Mouse (Mus musculus): Measurements from ENCODE around the gene Wdhd1. TPM values are rescaled to one million over a fixed set of nuclear protein-coding genes. Genes with fewer than 3 reads are reported as not detected.

Wdhd1 gene
- polyA plus RNA-seq, 1 experiment from 2014 or later = 36.5 TPM

GRCm38 (mm10) chr14:47298819-47299261, 22.2 kb upstream of the Wdhd1 start:
- peak overlapping the region; percentile 97 for H3K27ac ChIP-seq
- under 1% methylated on average over 15 of the region's 15 CpGs for WGBS
- no peak for ATAC-seq (ENCODE audit: insufficient number of reproducible peaks, insufficient read depth, low FRiP score, low TSS enrichment, low read depth)

GRCm38 (mm10) chr14:47298408-47298792, 21.7 kb upstream of the Wdhd1 start:
- 1% methylated on average over 34 of the region's 38 CpGs for WGBS
- ATAC-seq (ENCODE audit: insufficient number of reproducible peaks, insufficient read depth, low FRiP score, low TSS enrichment, low read depth) = peak; percentile 76; the same call in 1 of the 2 replicates
- Histone ChIP-seq H3K4me2 (peak overlapping the region; percentile 74), H3K4me3 (peak overlapping the region; percentile 93), H3K27me3 (no peaks in the 10 kb centered on the region), H3K9me3 (no peaks in the 10 kb centered on the region), H3K4me1 (peaks cover 21% of the 10 kb centered on the region), H3K36me3 (peaks cover 9% of the 10 kb centered on the region; the same call in 1 of the 2 replicates), H3K9ac (peak overlapping the region; percentile 99), H3K27ac (peak overlapping the region; percentile 97)

More at GRCm38 (mm10) chr14:47298819-47299261, 22.2 kb upstream of the Wdhd1 start:
- peaks cover 21% of the 10 kb centered on the region for H3K4me1 ChIP-seq
- peak overlapping the region; percentile 99 for H3K9ac ChIP-seq
- no peaks in the 10 kb centered on the region for H3K9me3 ChIP-seq
- H3K4me3 ChIP-seq = peak overlapping the region; percentile 93
- no peaks in the 10 kb centered on the region for H3K27me3 ChIP-seq
- H3K36me3 ChIP-seq = peaks cover 9% of the 10 kb centered on the region; the same call in 1 of the 2 replicates
- H3K4me2 ChIP-seq = peak overlapping the region; percentile 74

DNA sequence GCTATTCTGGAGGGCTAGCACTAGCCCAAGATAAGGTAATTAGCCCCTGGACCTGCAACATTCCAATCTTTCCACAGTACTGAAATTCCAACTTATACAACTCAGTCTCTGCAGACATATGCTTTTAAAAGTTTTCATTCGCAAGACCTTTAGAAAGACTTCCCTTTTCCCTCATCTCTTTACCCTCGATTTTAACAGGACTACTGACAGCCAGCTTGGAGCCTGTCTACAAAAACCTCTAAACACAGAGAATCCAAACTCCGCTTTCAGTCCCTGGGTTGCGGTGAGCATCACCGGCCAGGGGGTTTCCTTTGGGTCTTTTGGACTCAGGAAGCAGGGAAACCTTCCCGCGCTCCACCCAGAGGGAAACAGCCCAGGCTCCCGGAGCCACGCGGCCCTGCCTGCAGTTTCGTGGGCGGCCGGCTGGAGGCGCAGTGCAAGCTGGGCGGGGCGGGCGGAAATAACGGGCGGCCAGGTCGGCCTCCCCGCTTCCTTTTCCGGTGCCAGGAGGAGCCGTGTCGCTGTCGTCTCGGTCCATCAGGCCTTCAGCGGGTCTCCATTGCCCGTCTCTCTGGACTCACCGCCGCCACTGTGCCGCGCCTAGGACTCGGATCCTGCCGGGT, 21.2 kb upstream of the Wdhd1 start, which contains the start of gene Mapk1ip1l:
Gene Mapk1ip1l (plus strand): TSS at position 482 of the 623 bp plus-strand sequence.
- WGBS = under 1% methylated on average over 34 of the region's 34 CpGs
- ATAC-seq (ENCODE audit: insufficient number of reproducible peaks, insufficient read depth, low FRiP score, low TSS enrichment, low read depth) = peak; percentile 84
- H3K9ac ChIP-seq = peak within 1 kb of the TSS; percentile 99

GRCm38 (mm10) chr14:47296232-47296631, 19.6 kb upstream of the Wdhd1 start:
- H3K9me3 ChIP-seq = no peaks in the 10 kb centered on the region
- no peak overlapping the region for H3K4me2 ChIP-seq
- no peak for ATAC-seq (ENCODE audit: insufficient number of reproducible peaks, insufficient read depth, low FRiP score, low TSS enrichment, low read depth)
- no peaks in the 10 kb centered on the region for H3K27me3 ChIP-seq
- H3K27ac ChIP-seq = no peak overlapping the region
- H3K4me1 ChIP-seq = peaks cover 21% of the 10 kb centered on the region
- no peak overlapping the region for H3K4me3 ChIP-seq
- H3K36me3 ChIP-seq = peaks cover 3% of the 10 kb centered on the region; the same call in 1 of the 2 replicates
- no peak overlapping the region for H3K9ac ChIP-seq
- WGBS = 70% methylated on average over 2 of the region's 2 CpGs

More for the DNA sequence above, 21.2 kb upstream of the Wdhd1 start, which contains the start of gene Mapk1ip1l:
- peak within 1 kb of the TSS; percentile 93 for H3K4me3 ChIP-seq
- no peaks in the 10 kb centered on the region for H3K9me3 ChIP-seq
- no peaks in the 10 kb centered on the region for H3K27me3 ChIP-seq
- peak within 1 kb of the TSS; percentile 74 for H3K4me2 ChIP-seq
- peaks cover 9% of the 10 kb centered on the region; the same call in 1 of the 2 replicates for H3K36me3 ChIP-seq
- H3K4me1 ChIP-seq = peaks cover 21% of the 10 kb centered on the region
- H3K27ac ChIP-seq = peak within 1 kb of the TSS; percentile 97

- no peak overlapping the region for H3K4me2 ChIP-seq
- H3K27ac ChIP-seq = no peak overlapping the region
- H3K9ac ChIP-seq = no peak overlapping the region
- H3K4me1 ChIP-seq = peaks cover 9% of the 10 kb centered on the region; the same call in 1 of the 2 replicates
- H3K9me3 ChIP-seq = no peaks in the 10 kb centered on the region
- WGBS = 39% methylated on average over 4 of the region's 4 CpGs
- H3K4me3 ChIP-seq = no peak overlapping the region
- ATAC-seq (ENCODE audit: insufficient number of reproducible peaks, insufficient read depth, low FRiP score, low TSS enrichment, low read depth) = no peak
- no peaks in the 10 kb centered on the region for H3K27me3 ChIP-seq
- peaks cover 12% of the 10 kb centered on the region for H3K36me3 ChIP-seq
Observed at GRCm38 (mm10) chr14:47294136-47294535, 17.5 kb upstream of the Wdhd1 start.

DNA sequence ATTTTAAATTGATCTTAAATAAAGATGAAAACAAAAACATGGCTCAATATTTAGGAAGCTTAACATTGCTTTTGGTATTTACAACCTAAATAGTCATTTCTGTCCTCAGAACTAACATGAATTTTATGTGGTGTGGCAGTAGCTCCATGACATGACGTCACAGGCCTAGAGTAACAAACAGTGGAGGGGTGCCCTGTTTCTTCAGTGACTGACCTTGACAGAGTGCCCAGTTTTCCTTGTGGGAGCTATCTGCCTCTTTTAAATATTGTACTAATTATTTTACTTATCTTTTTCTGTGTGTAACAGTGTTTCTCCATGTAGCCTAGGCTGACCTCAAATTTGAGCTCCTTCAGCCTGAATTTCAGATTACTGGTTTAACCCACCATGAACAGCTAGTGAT, 15.1 kb upstream of the Wdhd1 start:
- no peaks in the 10 kb centered on the region for H3K9me3 ChIP-seq
- no peak overlapping the region for H3K4me2 ChIP-seq
- H3K27ac ChIP-seq = no peak overlapping the region
- WGBS = 85% methylated on average over 1 of the region's 1 CpGs
- H3K9ac ChIP-seq = no peak overlapping the region
- H3K36me3 ChIP-seq = peaks cover 12% of the 10 kb centered on the region
- no peak for ATAC-seq (ENCODE audit: insufficient number of reproducible peaks, insufficient read depth, low FRiP score, low TSS enrichment, low read depth)
- no peaks in the 10 kb centered on the region for H3K27me3 ChIP-seq
- no peak overlapping the region for H3K4me3 ChIP-seq
- 0 out of 2 replicates have a peak, but pooled peaks cover 4% of the 10 kb centered on the region for H3K4me1 ChIP-seq

- no peaks in the 10 kb centered on the region for H3K9me3 ChIP-seq
- ATAC-seq (ENCODE audit: insufficient number of reproducible peaks, insufficient read depth, low FRiP score, low TSS enrichment, low read depth) = no peak
- 0 out of 2 replicates have a peak, but pooled peaks cover 4% of the 10 kb centered on the region for H3K4me1 ChIP-seq
- WGBS = 85% methylated on average over 5 of the region's 5 CpGs
- no peak overlapping the region for H3K9ac ChIP-seq
- H3K4me3 ChIP-seq = no peak overlapping the region
- H3K36me3 ChIP-seq = peaks cover 18% of the 10 kb centered on the region
- H3K4me2 ChIP-seq = no peak overlapping the region
- no peak overlapping the region for H3K27ac ChIP-seq
- H3K27me3 ChIP-seq = no peaks in the 10 kb centered on the region
Observed at GRCm38 (mm10) chr14:47287021-47287420, 10.4 kb upstream of the Wdhd1 start.

- no peaks in the 10 kb centered on the region for H3K9me3 ChIP-seq
- peaks cover 21% of the 10 kb centered on the region for H3K36me3 ChIP-seq
- no peaks in the 10 kb centered on the region for H3K27me3 ChIP-seq
- no peak for ATAC-seq (ENCODE audit: insufficient number of reproducible peaks, insufficient read depth, low FRiP score, low TSS enrichment, low read depth)
- no peak overlapping the region for H3K9ac ChIP-seq
- no peak overlapping the region for H3K4me3 ChIP-seq
- H3K4me1 ChIP-seq = 0 out of 2 replicates have a peak, but pooled peaks cover 4% of the 10 kb centered on the region
- WGBS = 89% methylated on average over 1 of the region's 1 CpGs
- H3K4me2 ChIP-seq = no peak overlapping the region
- no peak overlapping the region for H3K27ac ChIP-seq
Observed at GRCm38 (mm10) chr14:47286215-47286614, 9.6 kb upstream of the Wdhd1 start.

GRCm38 (mm10) chr14:47285271-47285670, 8.6 kb upstream of the Wdhd1 start:
- ATAC-seq (ENCODE audit: insufficient number of reproducible peaks, insufficient read depth, low FRiP score, low TSS enrichment, low read depth) = no peak
- no peak overlapping the region for H3K4me2 ChIP-seq
- peaks cover 17% of the 10 kb centered on the region for H3K36me3 ChIP-seq
- H3K9me3 ChIP-seq = no peaks in the 10 kb centered on the region
- 99% methylated on average over 2 of the region's 2 CpGs for WGBS
- no peaks in the 10 kb centered on the region for H3K27me3 ChIP-seq
- no peak overlapping the region for H3K27ac ChIP-seq
- H3K9ac ChIP-seq = no peak overlapping the region
- H3K4me1 ChIP-seq = 0 out of 2 replicates have a peak, but pooled peaks cover 4% of the 10 kb centered on the region
- no peak overlapping the region for H3K4me3 ChIP-seq

DNA sequence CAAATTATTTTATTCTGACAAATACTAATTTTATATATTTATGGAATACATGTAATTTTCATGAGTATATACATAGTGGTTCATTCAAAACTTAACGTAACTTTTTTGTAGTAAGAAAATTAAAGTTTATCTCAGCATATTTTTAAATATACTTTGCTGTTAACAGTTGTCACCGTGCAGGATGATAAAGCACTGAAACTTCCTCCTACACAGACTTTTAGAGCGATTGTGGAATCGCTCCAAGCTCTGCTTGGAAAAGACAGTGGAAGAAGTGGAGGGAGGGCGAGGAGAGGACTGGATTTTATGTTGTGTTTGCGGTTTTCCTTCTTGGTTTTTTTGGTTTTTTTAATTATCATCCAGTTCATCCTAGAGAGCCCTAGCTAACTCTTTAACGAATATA, 6.9 kb upstream of the Wdhd1 start:
- 91% methylated on average over 7 of the region's 7 CpGs for WGBS
- Histone ChIP-seq H3K9ac (no peak overlapping the region), H3K9me3 (no peaks in the 10 kb centered on the region)

GRCm38 (mm10) chr14:47281535-47281934, 4.9 kb upstream of the Wdhd1 start:
- no peak overlapping the region for H3K9ac ChIP-seq
- H3K4me2 ChIP-seq = no peak overlapping the region
- 96% methylated on average over 4 of the region's 4 CpGs for WGBS
- H3K27me3 ChIP-seq = no peaks in the 10 kb centered on the region
- H3K4me3 ChIP-seq = no peak overlapping the region
- peaks cover 10% of the 10 kb centered on the region; the same call in 1 of the 2 replicates for H3K36me3 ChIP-seq
- no peak for ATAC-seq (ENCODE audit: insufficient number of reproducible peaks, insufficient read depth, low FRiP score, low TSS enrichment, low read depth)
- no peaks in the 10 kb centered on the region for H3K9me3 ChIP-seq
- no peak overlapping the region for H3K27ac ChIP-seq
- H3K4me1 ChIP-seq = 0 out of 2 replicates have a peak, but pooled peaks cover 4% of the 10 kb centered on the region

More for the DNA sequence above, 6.9 kb upstream of the Wdhd1 start:
- Histone ChIP-seq H3K36me3 (peaks cover 10% of the 10 kb centered on the region; the same call in 1 of the 2 replicates), H3K4me1 (0 out of 2 replicates have a peak, but pooled peaks cover 4% of the 10 kb centered on the region), H3K4me3 (no peak overlapping the region), H3K27ac (no peak overlapping the region), H3K27me3 (no peaks in the 10 kb centered on the region), H3K4me2 (no peak overlapping the region)
- ATAC-seq (ENCODE audit: insufficient number of reproducible peaks, insufficient read depth, low FRiP score, low TSS enrichment, low read depth) = no peak

GRCm38 (mm10) chr14:47279058-47279457, 2.4 kb upstream of the Wdhd1 start:
- no peak overlapping the region for H3K4me3 ChIP-seq
- peaks cover 17% of the 10 kb centered on the region for H3K4me1 ChIP-seq
- H3K9ac ChIP-seq = no peak overlapping the region
- no peaks in the 10 kb centered on the region for H3K9me3 ChIP-seq
- WGBS = 84% methylated on average over 2 of the region's 2 CpGs
- no peak for ATAC-seq (ENCODE audit: insufficient number of reproducible peaks, insufficient read depth, low FRiP score, low TSS enrichment, low read depth)
- no peaks in the 10 kb centered on the region for H3K27me3 ChIP-seq
- H3K27ac ChIP-seq = no peak overlapping the region
- H3K36me3 ChIP-seq = 0 out of 2 replicates have a peak, but pooled peaks cover 4% of the 10 kb centered on the region
- no peak overlapping the region for H3K4me2 ChIP-seq
